Mouse (Mus musculus): ENCODE measurements around the gene Ppp1ca. TPM values are rescaled to one million over a fixed set of nuclear protein-coding genes. Genes with fewer than 3 reads are reported as not detected.
A peak's percentile ranks its signal among the peaks of the same experiment; 100 is the strongest.

Gene Ppp1ca
- polyA plus RNA-seq, 1 experiment: 509 TPM

DNA sequence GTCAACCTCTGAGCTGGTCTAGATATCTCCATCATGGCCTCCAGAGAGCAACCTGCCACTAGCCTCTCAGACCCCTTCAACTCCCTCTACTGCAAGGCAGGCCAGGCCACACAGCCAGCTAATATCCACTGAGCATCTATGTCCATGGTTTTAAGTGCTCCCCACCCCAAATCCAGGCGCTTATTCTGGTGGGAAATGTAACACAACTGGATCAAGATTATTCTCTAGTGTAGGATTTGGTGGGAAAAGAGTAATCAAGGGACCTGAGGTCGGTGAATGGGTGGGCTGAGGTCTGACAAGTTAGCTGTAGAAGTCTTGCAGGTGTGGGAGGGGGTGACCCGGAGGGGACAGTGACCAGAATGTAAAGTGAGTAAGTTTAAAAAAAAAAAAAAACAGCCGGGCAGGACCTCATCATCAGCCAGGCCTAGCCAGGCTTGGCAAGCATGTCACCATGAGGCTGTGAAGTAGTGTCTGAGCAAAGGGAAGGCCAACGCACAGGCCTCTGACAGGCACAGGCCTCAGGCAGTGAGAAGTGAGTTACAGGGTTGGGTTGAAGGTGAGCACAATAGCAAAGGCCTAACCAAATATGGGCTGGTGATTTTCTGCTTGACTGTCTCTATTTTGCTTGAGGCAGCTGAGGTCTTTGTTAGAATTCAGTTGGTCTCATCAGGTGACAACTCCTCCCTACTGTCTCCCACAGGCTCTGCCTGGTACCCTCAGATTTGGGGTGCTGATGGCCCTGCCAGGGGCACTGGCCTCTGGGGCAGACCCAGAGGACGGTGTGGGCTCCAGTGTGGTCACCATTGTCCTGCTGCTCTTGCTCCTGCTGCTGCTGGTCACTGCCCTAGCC is 36.4 kb upstream of the Ppp1ca start:
- Histone ChIP-seq H3K36me3 (ENCODE audit: control insufficient read depth, insufficient read depth, low read length) (no peaks in the 10 kb centered on the region), H3K27ac (ENCODE audit: insufficient read depth, low read depth, low read length) (no peak overlapping the region), H3K4me1 (ENCODE audit: control insufficient read depth, insufficient read depth, low read length) (no peaks in the 10 kb centered on the region), H3K4me3 (ENCODE audit: insufficient read depth, low read depth, low read length) (no peak overlapping the region), H3K27me3 (replicated peaks; ENCODE audit: control insufficient read depth, insufficient read depth, low read length) (no peaks in the 10 kb centered on the region)
- DNase-seq: no peak
- TF ChIP-seq POLR2A (IDR thresholded peaks at IDR 0.05; ENCODE audit: low read depth, low read length) (no peak), CTCF (conservative IDR thresholded peaks at IDR 0.05; ENCODE audit: insufficient read depth, insufficient read length, low read depth, low read length) (no peak)
- 52% methylated on average over 6 of the region's 6 CpGs for WGBS

- WGBS: 68% methylated on average over 20 of the region's 20 CpGs
- Histone ChIP-seq H3K4me1 (ENCODE audit: control insufficient read depth, insufficient read depth, low read length) (no peaks in the 10 kb centered on the region), H3K36me3 (ENCODE audit: control insufficient read depth, insufficient read depth, low read length) (no peaks in the 10 kb centered on the region), H3K4me3 (ENCODE audit: insufficient read depth, low read depth, low read length) (no peak overlapping the region), H3K27ac (ENCODE audit: insufficient read depth, low read depth, low read length) (no peak overlapping the region), H3K27me3 (replicated peaks; ENCODE audit: control insufficient read depth, insufficient read depth, low read length) (no peaks in the 10 kb centered on the region)
- TF ChIP-seq POLR2A (IDR thresholded peaks at IDR 0.05; ENCODE audit: low read depth, low read length): no peak
- no peak for TF ChIP-seq CTCF (conservative IDR thresholded peaks at IDR 0.05; ENCODE audit: insufficient read depth, insufficient read length, low read depth, low read length)
- DNase-seq: no peak
Observed at GRCm38 (mm10) chr19:4156073-4156579, 35.7 kb upstream of the Ppp1ca start.

- Histone ChIP-seq H3K27me3 (replicated peaks; ENCODE audit: control insufficient read depth, insufficient read depth, low read length) (no peaks in the 10 kb centered on the region), H3K4me3 (ENCODE audit: insufficient read depth, low read depth, low read length) (no peak overlapping the region), H3K27ac (ENCODE audit: insufficient read depth, low read depth, low read length) (no peak overlapping the region), H3K4me1 (ENCODE audit: control insufficient read depth, insufficient read depth, low read length) (no peaks in the 10 kb centered on the region), H3K36me3 (ENCODE audit: control insufficient read depth, insufficient read depth, low read length) (no peaks in the 10 kb centered on the region)
- TF ChIP-seq CTCF (conservative IDR thresholded peaks at IDR 0.05; ENCODE audit: insufficient read depth, insufficient read length, low read depth, low read length) (no peak), POLR2A (IDR thresholded peaks at IDR 0.05; ENCODE audit: low read depth, low read length) (no peak)
- 75% methylated on average over 12 of the region's 12 CpGs for WGBS
- no peak for DNase-seq
Observed at GRCm38 (mm10) chr19:4156771-4157170, 35.1 kb upstream of the Ppp1ca start.

DNA sequence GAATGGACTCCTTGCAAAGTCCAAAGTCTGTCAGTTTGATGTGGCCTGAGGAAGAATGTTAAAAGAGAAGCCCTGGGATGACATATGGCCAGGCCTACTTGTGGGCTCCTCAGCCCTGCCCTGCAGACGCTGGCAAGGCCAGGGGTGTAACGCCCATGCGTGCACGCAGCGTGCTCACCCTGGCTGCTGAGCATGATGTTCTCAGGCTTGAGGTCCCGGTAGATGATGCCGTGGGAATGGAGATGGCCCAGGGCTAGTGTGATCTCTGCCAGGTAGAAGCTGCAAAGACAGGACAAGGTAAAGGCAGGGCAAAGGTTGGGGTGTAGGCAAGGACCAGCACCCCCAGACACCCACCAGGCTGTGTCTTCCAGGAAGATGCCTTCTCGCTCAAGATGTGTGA is 32.8 kb upstream of the Ppp1ca start:
- no peak for DNase-seq
- WGBS: 95% methylated on average over 8 of the region's 8 CpGs
- TF ChIP-seq CTCF (conservative IDR thresholded peaks at IDR 0.05; ENCODE audit: insufficient read depth, insufficient read length, low read depth, low read length) (no peak), POLR2A (IDR thresholded peaks at IDR 0.05; ENCODE audit: low read depth, low read length) (no peak)

DNA sequence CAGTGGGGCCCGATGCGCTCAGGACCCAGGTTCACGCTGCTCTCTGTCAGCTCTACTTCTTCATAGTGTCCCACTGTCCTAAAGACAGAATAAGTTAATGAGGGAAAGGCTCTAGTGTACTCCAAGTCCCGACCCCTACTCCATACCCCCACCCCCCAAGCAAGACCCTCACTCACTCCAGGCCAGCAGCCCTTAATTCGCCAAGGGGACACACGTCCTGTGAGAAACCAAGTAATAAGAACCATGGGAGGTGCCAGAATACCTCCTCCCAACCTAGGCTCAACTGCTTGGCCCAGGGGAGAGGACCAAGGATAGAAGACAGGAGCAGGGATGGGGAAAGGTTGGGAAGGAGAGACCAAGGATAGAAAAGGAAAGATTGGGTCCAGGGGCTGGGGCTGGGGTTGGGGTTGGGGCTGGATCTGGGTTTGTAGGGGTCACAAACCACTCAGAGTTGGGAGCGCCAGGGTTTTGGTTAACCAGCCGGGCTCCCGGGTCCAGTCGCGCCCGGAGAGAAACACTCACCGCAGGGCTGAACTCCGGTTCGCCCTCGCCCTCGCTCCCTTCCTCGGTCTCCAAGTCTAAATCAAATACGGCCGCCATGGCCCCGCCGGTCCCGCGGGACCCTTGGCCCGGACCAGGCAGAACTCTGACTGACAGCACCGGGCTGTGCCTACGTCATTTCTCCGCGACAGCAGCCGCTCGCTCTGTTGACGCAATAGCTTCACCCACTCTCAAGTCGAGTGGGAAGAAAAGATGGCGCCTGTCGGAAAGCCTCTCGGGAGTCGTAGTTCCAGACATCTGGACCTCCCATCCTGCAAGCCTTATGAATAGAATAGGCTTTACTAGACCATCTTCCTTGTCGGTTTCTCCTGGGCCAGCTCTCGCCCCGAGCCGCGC is 29.0 kb upstream of the Ppp1ca start, which contains the start of gene Rps6kb2:
Gene Rps6kb2 (minus strand): TSS at position 709 of the 897 bp plus-strand sequence.
- 7% methylated on average over 42 of the region's 42 CpGs for WGBS
- no peak within 1 kb of the TSS for H3K27ac ChIP-seq (ENCODE audit: insufficient read depth, low read depth, low read length)
- H3K36me3 ChIP-seq (ENCODE audit: control insufficient read depth, insufficient read depth, low read length): no peaks in the 10 kb centered on the region
- no peaks in the 10 kb centered on the region for H3K27me3 ChIP-seq (replicated peaks; ENCODE audit: control insufficient read depth, insufficient read depth, low read length)
- H3K4me1 ChIP-seq (ENCODE audit: control insufficient read depth, insufficient read depth, low read length): peaks cover 7% of the 10 kb centered on the region; the same call in 1 of the 2 replicates
- peak; percentile 98 for DNase-seq
- peak within 1 kb of the TSS; percentile 81 for H3K4me3 ChIP-seq (ENCODE audit: insufficient read depth, low read depth, low read length)
- peak; percentile 51 for TF ChIP-seq POLR2A (IDR thresholded peaks at IDR 0.05; ENCODE audit: low read depth, low read length)
- TF ChIP-seq CTCF (conservative IDR thresholded peaks at IDR 0.05; ENCODE audit: insufficient read depth, insufficient read length, low read depth, low read length): no peak

More for the DNA sequence above, 32.8 kb upstream of the Ppp1ca start:
- Histone ChIP-seq H3K4me3 (ENCODE audit: insufficient read depth, low read depth, low read length) (no peak overlapping the region), H3K36me3 (ENCODE audit: control insufficient read depth, insufficient read depth, low read length) (no peaks in the 10 kb centered on the region), H3K4me1 (ENCODE audit: control insufficient read depth, insufficient read depth, low read length) (peaks cover 7% of the 10 kb centered on the region; the same call in 1 of the 2 replicates), H3K27me3 (replicated peaks; ENCODE audit: control insufficient read depth, insufficient read depth, low read length) (no peaks in the 10 kb centered on the region), H3K27ac (ENCODE audit: insufficient read depth, low read depth, low read length) (no peak overlapping the region)

GRCm38 (mm10) chr19:4163543-4163887 is 28.4 kb upstream of the Ppp1ca start:
- Histone ChIP-seq H3K4me1 (ENCODE audit: control insufficient read depth, insufficient read depth, low read length) (peaks cover 7% of the 10 kb centered on the region; the same call in 1 of the 2 replicates), H3K36me3 (ENCODE audit: control insufficient read depth, insufficient read depth, low read length) (no peaks in the 10 kb centered on the region), H3K27ac (ENCODE audit: insufficient read depth, low read depth, low read length) (no peak overlapping the region), H3K4me3 (ENCODE audit: insufficient read depth, low read depth, low read length) (peak overlapping the region; percentile 81), H3K27me3 (replicated peaks; ENCODE audit: control insufficient read depth, insufficient read depth, low read length) (no peaks in the 10 kb centered on the region)
- TF ChIP-seq POLR2A (IDR thresholded peaks at IDR 0.05; ENCODE audit: low read depth, low read length): no peak
- no peak for TF ChIP-seq CTCF (conservative IDR thresholded peaks at IDR 0.05; ENCODE audit: insufficient read depth, insufficient read length, low read depth, low read length)
- 33% methylated on average over 4 of the region's 4 CpGs for WGBS
- DNase-seq: no peak
